ENCODE assay signal across 29 mouse cellular contexts in genomic region chr4:56036334-56036733, GRCm38 (mm10).
DNase-seq lines count a peak whose midpoint lies in the region; ATAC-seq lines count a peak whose summit lies in the region.
"Had no signal": no experiment of that assay in that cellular context is flagged by ENCODE, and none has a peak within 500 bp of the region (broad histone marks: within the 10 kb centered on the region; RNA-seq: fewer than 3 reads in every experiment).

No protein-coding gene starts in this region.

- intact Hi-C loops in heart, postnatal 14 days (cut with DNase I): no loop called here

- WGBS in midbrain, embryonic 11.5 days: 89% methylated on average over 6 of the region's 6 CpGs
- WGBS in midbrain, embryonic 10.5 days: 86% methylated on average over 6 of the region's 6 CpGs
- 30% methylated on average over 6 of the region's 6 CpGs for WGBS in large intestine, adult 2 months
- 88% methylated on average over 6 of the region's 6 CpGs for WGBS in neural tube, embryonic 15.5 days

- no peak for ATAC-seq in midbrain, embryonic 11.5 days (ENCODE audit: low FRiP score)
- no peak for ATAC-seq in neural tube, embryonic 15.5 days (ENCODE audit: low FRiP score)
- ATAC-seq: activated CD4-positive, CD25-positive, alpha-beta regulatory T cell, adult 4 months; CD4-positive, CD25-positive, alpha-beta regulatory T cell, adult 4 months; forebrain, embryonic 14.5 days; Patski had no signal

- no peaks in the 10 kb centered on the region for H3K4me1 ChIP-seq in midbrain, embryonic 11.5 days (ENCODE audit: control insufficient read depth, insufficient read depth, low read length)
- no peaks in the 10 kb centered on the region for H3K4me1 ChIP-seq in midbrain, embryonic 10.5 days
- H3K4me1 ChIP-seq in neural tube, embryonic 15.5 days: peaks cover 6% of the 10 kb centered on the region; the same call in 1 of the 2 replicates
- H3K4me1 ChIP-seq: embryonic facial prominence, embryonic 13.5 days; embryonic facial prominence, embryonic 15.5 days; forebrain, embryonic 10.5 days; forebrain, embryonic 12.5 days had no signal

- no peak overlapping the region for H3K9ac ChIP-seq in midbrain, embryonic 11.5 days (ENCODE audit: low read length)
- no peak overlapping the region for H3K9ac ChIP-seq in neural tube, embryonic 15.5 days (replicated peaks)
- H3K9ac ChIP-seq: embryonic facial prominence, embryonic 13.5 days; embryonic facial prominence, embryonic 15.5 days; forebrain, embryonic 12.5 days had no signal

- H3K27me3 ChIP-seq in midbrain, embryonic 11.5 days (ENCODE audit: control insufficient read depth, insufficient read depth, low read length): no peaks in the 10 kb centered on the region
- H3K27me3 ChIP-seq in midbrain, embryonic 10.5 days (ENCODE audit: low read depth, poor library complexity, severe bottlenecking): no peaks in the 10 kb centered on the region
- H3K27me3 ChIP-seq in neural tube, embryonic 15.5 days (replicated peaks): no peaks in the 10 kb centered on the region
- H3K27me3 ChIP-seq: CH12.LX; embryonic facial prominence, embryonic 13.5 days; embryonic facial prominence, embryonic 15.5 days; forebrain, embryonic 12.5 days; Patski had no signal

- H3K36me3 ChIP-seq in midbrain, embryonic 11.5 days (ENCODE audit: control insufficient read depth, insufficient read depth, low read length): no peaks in the 10 kb centered on the region
- no peaks in the 10 kb centered on the region for H3K36me3 ChIP-seq in midbrain, embryonic 10.5 days
- no peaks in the 10 kb centered on the region for H3K36me3 ChIP-seq in neural tube, embryonic 15.5 days
- H3K36me3 ChIP-seq: embryonic facial prominence, embryonic 13.5 days; embryonic facial prominence, embryonic 15.5 days; forebrain, embryonic 10.5 days; forebrain, embryonic 12.5 days; G1E had no signal

- H3K27ac ChIP-seq in midbrain, embryonic 11.5 days (ENCODE audit: low read depth, low read length): no peak overlapping the region
- no peak overlapping the region for H3K27ac ChIP-seq in midbrain, embryonic 10.5 days (replicated peaks)
- H3K27ac ChIP-seq in neural tube, embryonic 15.5 days (replicated peaks): peak overlapping the region; percentile 46; the same call in 1 of the 2 replicates
- H3K27ac ChIP-seq: embryonic facial prominence, embryonic 13.5 days; embryonic facial prominence, embryonic 15.5 days; forebrain, embryonic 10.5 days; forebrain, embryonic 12.5 days had no signal

- H3K4me2 ChIP-seq in midbrain, embryonic 11.5 days: no peak overlapping the region
- H3K4me2 ChIP-seq in neural tube, embryonic 15.5 days: no peak overlapping the region
- H3K4me2 ChIP-seq: embryonic facial prominence, embryonic 13.5 days; embryonic facial prominence, embryonic 15.5 days; forebrain, embryonic 12.5 days had no signal

- peak; percentile 69 for DNase-seq in heart, adult 11 months
- DNase-seq in heart, postnatal 14 days: no peak
- DNase-seq in midbrain, embryonic 11.5 days (ENCODE audit: low spot score, missing footprints): peak; percentile 4
- no peak for DNase-seq in midbrain, embryonic 10.5 days (ENCODE audit: low spot score)
- DNase-seq in large intestine, adult 2 months (ENCODE audit: low read depth, low spot score): peak; percentile 51
- no peak for DNase-seq in adrenal gland, postnatal 25 days
- no peak for DNase-seq in liver
- DNase-seq: adrenal gland, adult 8-10 months; adrenal gland, postnatal 14 days; B cell, adult 2 months; cerebellum, adult 11 months; cerebellum, adult 18-20 months; cerebellum, adult 8-10 months; cerebellum, adult 9-11 months; cerebellum, postnatal 14 days; cerebellum, postnatal 36 days; embryo, embryonic 11 days had no signal

- no peak overlapping the region for H3K4me3 ChIP-seq in midbrain, embryonic 11.5 days (ENCODE audit: low read depth, low read length)
- H3K4me3 ChIP-seq in midbrain, embryonic 10.5 days: no peak overlapping the region
- no peak overlapping the region for H3K4me3 ChIP-seq in neural tube, embryonic 15.5 days (replicated peaks)
- H3K4me3 ChIP-seq: embryonic facial prominence, embryonic 13.5 days; embryonic facial prominence, embryonic 15.5 days; erythroblast, embryonic 14.5 days; forebrain, embryonic 10.5 days; forebrain, embryonic 12.5 days had no signal

- no peaks in the 10 kb centered on the region for H3K9me3 ChIP-seq in midbrain, embryonic 11.5 days (ENCODE audit: control insufficient read depth, low read length)
- no peaks in the 10 kb centered on the region for H3K9me3 ChIP-seq in midbrain, embryonic 10.5 days (replicated peaks)
- H3K9me3 ChIP-seq in neural tube, embryonic 15.5 days (replicated peaks): no peaks in the 10 kb centered on the region
- H3K9me3 ChIP-seq: embryonic facial prominence, embryonic 13.5 days; embryonic facial prominence, embryonic 15.5 days; forebrain, embryonic 10.5 days; forebrain, embryonic 12.5 days had no signal

Comparison
In these comparisons a context has a peak if more than half of its experiments do, and no peak if none do; other contexts are left out.
1. DNase-seq: peak in heart, adult 11 months (single experiment), midbrain, embryonic 11.5 days (single experiment) and large intestine, adult 2 months (single experiment); none in heart, postnatal 14 days (0 of 2), midbrain, embryonic 10.5 days (single experiment), adrenal gland, postnatal 25 days (single experiment) and liver (single experiment).